Mouse (Mus musculus) heart, postnatal 4 days (tissue): ENCODE results near the gene Mctp2. TPM values are rescaled to one million over a fixed set of nuclear protein-coding genes. Genes with fewer than 3 reads are reported as not detected.

Experiments
- DNase-seq: peaks from one replicate; pipeline ENCODE4 v3.0.0; 2021
- total RNA-seq, 2 experiments: library from RNA; stranded (reverse); gene quantifications; 2 replicates each; pipeline ENCODE4 v1.2.3; 2021

Mctp2 gene
- total RNA-seq, 2 experiments from 2014 or later, result 0.34 to 0.41 TPM

DNA sequence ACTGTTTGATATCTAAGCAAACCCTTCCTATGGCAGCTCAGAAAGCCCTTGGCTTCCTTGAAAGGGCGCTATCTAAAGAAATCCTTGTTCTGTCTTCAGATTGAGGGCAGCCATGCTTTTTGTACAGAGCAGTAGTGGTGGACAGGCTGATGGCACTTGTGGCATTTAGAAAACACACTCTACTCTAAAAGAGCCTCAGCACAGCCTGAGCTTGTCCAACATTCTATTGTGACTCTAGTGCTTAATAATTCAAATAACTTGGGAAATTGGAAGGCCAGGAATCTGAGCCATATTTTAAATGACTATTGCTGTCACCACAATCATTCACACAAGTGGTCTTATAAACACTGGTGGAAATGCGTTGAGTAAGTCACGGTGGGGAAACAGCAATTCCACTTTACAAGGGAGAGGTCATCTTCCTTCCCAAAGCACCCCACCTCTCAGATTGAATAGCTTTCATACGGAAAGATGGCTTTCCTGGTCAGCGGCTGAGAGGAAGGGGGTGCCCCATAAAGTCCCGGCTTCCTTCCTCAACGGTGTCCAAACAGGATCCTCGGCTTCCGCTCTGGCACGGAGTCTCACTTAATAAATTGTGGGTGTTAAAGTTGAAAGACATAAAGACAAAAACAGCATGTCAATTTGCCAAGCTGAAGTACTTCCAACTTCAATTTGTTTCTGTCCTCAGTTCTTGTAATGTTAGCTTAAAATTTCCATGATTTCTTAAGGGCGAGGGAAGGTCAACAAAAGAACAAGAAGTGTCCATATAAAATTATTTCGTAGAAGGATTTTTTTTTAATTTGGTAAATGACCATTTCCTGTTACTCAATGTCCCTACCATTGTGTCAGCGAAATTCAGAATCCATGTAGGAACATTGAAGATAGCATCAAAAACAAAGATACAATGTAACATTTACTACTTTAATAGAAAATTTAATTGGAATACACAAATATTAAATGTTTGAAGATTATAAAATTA is 140.4 kb downstream of the Mctp2 start:
- DNase-seq, result peak; percentile 43

DNA sequence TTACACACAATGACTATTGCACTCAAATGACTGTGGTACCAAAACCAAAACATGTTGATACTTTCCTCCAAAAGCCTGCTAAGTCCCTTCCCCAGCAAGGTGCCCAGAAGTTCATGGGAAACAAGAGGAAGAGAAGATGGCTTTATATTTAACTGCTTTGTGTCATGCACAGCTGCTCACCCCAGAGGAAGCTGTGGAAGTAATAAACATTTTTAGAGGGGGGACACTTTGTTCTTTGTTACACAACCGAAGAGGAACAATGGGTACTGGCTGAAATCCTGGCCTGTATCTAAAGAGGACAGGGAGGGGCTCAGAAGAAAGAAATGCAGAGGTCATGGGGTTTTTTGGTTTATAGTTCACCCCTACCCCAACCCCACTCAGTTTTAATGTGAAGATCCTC is 144.2 kb downstream of the Mctp2 start:
- no peak for DNase-seq

DNA sequence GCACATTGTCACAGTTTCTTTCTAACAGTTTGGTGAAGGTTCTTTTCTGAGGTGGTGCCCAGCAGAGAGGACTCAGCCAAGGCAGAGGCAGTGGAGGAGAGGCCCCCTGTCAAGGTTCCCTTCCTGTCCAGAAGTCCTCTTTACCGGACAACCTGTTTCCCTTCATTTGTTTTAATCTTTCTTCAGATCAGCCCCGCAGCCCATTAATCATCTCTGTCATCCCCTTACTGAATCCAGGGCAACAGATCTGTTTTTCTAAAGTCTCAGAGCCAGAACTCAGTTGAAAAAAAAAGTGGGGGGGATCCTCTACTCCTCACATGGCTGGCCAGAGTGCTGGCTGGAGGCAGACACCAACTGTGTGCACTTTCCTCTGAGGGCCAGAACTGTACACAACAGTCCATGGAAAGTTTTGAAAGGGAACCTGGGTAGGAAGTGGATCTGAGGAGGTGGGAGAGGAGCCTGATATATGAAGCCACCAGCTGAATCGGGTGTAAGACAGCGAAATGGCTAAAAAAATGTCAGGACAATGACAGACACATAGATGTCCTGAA is 146.8 kb downstream of the Mctp2 start:
- DNase-seq, result no peak

DNA sequence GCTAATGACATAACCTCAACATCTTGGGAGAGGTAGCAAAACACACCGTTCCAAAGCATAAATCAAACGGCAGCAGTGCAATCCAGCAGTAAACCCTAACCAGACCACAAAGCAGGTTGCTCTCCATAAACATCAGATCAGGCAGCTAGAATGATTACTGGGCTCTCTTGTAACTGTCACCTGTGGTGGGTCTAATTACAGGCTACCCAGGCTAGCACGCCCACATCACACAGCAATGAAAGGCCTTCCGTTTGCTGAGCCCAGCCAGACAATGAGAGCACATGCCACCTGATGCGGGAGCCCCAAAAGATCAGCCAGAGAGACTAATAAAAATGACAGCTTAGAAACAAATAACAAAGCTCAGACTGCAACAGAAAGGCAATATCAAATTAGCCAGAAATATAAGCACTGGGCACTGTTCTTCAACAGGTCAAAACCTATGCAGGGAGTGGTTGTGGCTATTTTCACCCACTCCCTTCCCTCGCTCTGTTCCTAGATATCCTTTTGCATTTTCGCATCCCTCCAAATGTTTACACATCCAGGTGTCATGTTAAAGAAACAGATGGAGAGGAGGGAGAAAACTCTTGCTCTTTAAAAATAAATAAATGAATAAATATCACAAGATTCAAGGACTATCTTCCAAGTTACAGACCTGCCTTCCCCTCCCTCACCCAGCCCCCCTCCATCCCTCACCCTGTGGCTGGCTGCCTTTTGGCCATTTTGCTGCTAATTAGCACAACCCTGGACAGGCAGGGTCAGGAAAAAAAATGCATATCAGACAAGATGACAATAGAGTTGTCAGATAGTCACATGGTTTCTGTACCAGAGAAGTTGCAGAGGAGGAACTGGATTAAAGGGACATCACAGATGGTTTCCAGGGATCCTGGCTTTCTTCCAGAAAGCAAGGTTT is 155.4 kb downstream of the Mctp2 start:
- DNase-seq, result no peak

DNA sequence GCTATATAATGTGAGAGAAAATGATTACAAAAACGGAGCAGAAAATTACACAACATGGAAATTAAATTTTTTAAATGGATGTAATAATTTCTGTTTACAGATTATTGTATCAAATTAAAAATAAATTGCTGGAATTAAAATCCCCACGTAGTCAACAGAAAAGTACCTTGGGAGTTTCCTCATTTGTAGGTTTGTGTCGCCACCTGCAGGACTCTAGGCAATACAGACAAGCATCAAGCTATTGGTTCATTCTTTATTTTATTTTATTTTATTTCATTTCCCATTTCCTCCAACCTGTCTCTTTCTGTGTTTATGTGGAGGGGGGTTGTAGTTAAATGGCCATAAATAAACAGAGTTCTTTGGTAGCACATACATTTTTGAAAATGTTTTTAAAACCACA is 157.3 kb downstream of the Mctp2 start:
- peak; percentile 55 for DNase-seq

DNA sequence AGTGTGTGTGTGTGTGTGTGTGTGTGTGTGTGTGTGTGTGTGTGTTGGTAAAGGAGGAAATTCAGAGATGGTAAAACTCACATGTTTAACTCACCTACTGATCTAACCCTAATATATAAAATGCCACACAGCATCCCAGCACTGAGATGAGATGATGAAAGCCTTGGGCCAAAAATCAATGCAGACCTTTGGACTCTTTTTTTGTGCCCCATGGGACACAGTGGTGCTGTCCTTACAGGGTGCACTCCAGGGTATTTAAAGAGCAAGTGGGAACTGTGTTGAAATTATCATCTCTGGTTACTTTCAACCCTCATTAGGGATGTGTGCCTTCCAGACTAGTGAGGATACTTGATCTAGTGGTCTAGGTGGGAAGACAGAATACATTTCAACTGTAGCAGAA is 159.6 kb downstream of the Mctp2 start:
- DNase-seq, result no peak

DNA sequence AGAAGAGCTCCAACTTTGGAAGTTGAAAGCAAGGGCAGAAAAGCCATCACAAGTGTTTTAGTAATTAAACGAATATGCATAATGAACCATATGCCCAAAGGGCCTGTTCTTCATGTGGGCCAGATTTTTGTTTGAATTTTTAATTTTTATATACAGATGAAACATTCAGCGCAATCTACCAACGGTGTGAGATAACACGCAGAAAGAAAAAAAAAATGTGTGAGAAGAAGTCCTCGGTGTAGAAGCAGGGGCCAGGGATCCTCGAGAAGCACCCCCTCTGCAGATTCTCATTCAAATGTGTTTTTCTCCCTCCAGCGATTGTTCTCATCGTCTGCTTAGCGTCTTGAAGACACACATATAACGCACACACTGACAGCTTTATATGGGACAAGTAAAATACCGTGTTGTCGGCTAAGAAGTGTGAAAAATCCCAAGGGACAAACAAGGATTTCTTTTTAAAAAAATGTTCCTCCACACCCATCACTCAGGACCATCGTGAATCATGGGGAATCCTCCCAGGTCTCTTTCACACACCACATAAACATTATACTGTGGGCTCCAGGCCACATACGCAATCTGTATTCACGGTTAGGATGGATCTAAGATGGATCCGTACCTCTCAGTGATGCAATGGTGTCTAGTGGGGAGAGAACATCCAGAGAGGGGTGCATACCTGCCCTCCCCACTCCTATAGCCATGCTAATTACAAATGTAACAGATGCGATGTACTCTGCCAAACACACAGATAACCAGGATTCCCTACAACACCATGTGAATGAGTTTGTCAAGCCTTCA is 160.5 kb downstream of the Mctp2 start:
- no peak for DNase-seq

DNA sequence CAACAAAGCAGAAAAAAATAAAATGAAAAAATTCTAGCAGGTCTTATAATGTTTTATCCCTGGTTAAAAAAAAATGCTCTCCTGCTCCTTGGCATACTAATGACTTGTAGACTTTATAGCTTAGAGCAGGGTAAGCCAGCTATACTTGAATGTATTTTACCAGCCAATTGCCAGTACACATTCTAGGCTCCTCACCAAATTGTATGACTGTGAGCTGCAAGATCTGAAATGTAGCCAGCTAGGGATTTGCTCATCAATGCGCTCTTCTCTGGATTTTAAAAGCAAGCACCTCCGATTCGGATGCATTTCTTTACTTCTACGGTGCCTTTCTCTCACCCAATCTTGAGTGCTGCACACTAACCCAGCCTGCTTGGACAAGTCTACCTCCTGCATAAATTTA is 167.7 kb downstream of the Mctp2 start:
- DNase-seq, result no peak

DNA sequence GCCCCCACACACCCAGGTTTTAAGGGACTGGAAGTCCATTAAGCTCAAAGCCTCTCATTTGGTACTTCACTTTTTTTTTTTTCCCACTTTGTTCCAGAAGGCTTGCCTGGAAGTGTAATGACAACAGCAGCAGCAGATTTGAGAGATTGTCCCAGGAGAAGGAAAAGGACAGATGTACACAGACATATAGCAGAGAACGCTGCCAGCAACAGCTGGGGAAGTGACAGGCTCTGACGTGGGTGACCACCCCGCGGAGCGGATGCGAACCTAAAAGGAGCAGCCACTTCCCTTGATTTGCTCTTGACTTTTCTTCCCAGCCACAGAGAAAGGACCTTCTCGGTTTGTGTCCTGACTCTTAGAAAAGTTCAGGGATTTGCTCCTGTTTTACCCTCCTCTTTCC is 185.4 kb downstream of the Mctp2 start:
- peak; percentile 14 for DNase-seq

DNA sequence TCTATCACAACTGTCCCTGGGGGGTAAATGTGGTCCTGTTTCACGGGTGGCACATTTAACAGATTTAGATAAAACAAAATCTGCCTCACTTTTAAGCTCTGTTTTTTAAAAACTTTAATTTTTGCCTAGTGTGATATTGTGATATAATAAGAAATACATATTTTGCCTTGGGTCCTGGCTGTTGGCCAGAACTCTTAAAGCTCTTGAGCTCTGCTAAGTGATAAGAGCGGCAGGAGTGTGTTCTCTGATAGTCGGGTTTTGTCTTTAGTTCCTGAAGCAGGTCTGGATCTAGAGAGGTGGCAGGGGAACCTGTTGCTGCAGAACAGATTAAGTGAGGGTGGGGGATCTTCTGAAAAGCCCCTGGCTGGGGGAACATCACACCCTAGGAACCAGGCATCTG is 186.7 kb downstream of the Mctp2 start:
- no peak for DNase-seq

DNA sequence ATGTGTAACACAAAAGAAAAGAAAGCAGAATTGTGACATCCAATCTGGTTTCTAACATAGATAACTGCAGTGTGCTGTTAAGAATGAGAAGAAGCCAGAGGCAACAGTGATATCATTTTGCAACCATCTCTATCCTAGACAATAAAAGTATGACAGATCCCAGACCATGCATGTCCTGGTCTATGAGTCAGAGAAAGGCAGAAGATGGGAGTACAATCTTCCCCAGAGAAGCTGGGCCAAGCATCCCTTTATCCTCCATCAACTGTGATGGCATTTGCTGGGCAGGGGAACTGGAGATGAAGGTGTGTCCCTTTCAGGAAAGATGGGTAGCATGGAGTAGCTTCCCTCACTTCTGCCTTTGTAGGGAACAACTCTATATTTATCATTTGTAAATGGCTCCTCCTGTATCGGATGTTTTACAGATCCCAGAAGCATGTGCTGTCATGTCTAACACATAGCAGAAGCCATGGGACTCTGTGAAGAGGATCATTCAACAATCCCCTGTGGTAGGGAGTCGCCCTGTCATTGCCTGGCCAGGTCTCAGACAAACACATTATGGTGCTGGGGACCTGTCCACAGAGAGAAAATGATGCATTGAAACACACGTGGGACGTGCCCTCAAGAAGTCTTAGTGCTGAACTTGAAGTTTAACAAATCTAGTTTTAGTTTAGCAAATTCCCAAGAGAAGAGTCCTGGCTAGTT is 188.9 kb downstream of the Mctp2 start:
- no peak for DNase-seq

DNA sequence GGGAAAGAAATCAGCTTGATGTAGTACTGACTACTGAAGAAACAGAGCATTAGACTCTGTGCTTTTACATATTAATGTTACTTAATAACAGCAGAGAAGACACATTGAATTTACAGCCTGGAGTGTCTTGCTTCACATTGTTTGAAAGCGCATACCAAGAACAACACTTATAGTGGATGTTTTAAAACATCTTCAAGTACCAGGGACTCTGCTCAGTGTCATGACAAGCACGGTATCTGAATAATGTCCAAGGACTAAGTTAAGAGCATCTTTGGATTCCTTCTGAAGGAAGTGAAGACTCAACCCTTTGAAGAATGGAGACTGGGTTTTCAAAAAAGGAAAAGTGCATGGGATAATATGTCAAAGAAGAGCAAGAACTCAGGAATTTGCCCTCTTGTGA is 191.3 kb downstream of the Mctp2 start:
- DNase-seq, result no peak

DNA sequence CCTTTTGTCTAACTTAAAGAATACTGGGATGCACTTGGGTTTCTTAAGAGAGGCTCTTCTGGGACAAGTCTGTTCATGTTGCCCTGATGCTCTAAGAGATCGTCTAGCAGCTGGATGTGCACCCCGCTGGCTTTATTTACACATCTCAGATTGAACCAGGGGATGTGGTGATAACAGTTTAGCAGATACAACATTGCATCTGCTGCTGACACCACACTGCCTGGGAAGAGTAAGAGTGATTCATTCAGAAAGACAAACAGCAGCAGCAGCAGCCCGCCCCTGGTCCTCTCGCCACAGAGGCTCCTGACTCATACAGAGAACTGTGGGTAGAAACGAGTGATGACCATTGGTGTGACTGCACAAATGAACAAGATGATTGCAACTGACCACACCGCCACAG is 195.8 kb downstream of the Mctp2 start:
- DNase-seq, result no peak

DNA sequence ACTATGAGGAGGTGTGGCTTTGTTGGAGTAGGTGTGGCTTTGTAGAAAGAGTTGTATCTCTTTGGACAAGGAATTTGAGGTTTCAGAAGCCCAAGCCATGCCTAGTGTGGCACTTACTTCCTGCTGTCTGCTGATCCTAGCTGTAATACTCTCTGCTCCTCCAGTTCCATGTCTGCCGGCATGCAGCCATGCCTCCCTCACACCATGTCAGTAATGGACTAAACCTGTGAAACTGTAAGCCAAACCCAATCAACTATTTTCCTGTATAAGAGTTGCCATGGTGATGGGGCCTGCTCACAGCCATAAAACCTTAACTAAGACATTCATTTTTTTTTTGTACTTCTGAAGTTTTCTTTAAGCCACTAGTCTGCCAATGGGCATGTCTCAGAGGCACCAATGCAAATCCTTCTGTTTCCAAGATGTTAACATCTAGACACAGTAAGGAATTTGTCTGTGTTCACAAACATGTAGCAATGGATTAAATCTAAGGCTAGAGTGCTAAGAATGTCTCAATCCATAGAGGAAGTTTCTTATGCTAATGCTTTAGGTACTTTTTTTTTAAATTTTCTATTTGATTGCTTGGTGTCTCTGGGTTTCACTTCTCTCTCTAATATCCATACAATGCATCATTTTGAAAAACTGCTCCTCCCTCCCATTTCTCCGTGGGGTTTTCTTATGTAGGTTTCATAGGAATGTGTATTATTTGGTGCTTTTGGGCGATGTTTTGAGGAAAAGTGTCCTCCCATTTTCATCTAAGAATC is 197.6 kb downstream of the Mctp2 start:
- DNase-seq, result no peak

DNA sequence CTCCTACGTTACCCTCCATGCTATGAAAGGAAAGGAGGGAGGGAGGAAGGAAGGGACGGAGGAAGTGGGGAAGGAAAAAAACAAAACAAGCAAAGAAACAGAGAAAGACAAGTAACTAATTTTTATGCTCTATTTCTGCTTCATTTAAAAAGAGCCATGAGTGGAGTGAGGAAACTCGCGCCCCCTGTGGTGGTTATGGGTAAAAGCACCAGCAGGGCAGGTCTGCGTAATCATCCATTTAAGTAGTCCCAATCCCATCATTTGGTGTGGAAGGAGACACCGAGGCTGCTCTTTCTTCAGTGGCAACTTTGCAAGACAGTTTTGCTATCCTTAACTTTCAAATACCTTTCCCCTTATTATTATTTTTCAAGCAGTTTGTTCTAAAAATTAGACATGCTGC is 202.2 kb downstream of the Mctp2 start:
- DNase-seq, result no peak

DNA sequence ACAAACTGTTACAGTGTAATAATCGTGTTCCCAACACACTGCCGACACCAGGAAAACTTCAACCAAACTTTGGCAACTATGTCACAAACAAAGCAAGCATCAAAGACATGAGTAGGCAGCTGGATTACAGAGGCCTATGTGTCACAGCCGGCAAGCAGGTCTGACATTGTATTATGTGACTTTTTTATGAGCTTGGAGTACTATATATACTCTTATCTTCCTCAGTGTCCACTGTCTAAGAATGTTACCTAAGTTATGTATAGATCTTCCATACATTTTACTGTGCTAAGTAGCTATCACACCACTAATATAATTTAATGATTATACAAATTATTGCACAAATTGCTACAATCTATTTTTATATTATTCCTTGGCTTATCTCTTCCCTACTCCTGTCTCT is 202.8 kb downstream of the Mctp2 start:
- no peak for DNase-seq

DNA sequence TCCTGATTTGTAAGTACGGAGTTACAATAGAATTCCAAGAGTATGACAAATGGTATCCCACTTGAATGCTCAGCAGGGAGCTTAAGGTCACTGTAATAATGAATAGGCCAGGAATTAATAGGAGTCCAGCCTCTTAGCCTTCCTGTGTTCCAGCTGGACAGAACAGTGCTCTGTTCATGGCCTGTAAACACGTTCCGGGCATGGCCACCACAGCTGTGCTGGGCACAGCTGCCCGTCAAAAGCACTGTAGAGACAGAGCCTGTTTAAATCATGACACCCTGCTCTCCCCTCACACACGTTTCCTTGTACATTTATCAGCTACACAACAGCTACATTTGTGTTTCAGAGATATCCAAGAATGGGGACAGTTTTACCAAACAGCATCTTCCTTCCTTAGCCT is 205.7 kb downstream of the Mctp2 start:
- DNase-seq, result no peak

DNA sequence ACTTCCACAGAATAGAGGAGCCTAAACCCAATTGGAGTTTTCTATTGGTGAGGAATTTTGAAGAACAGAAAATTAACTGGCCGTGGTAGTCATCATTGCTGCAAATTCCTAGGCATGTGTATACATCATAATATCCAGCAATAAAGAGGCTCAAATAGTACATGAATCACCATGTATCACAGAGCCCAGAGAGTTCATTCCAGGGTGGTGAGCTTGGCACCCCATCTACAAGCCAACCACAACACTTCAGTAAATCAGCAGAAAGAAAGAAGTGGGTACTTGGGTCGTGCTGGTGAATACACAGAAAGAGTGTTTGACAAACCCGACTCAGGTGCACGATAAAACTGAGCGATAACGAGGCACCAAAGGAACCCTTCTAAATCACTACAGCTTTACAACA is 207.8 kb downstream of the Mctp2 start:
- no peak for DNase-seq

DNA sequence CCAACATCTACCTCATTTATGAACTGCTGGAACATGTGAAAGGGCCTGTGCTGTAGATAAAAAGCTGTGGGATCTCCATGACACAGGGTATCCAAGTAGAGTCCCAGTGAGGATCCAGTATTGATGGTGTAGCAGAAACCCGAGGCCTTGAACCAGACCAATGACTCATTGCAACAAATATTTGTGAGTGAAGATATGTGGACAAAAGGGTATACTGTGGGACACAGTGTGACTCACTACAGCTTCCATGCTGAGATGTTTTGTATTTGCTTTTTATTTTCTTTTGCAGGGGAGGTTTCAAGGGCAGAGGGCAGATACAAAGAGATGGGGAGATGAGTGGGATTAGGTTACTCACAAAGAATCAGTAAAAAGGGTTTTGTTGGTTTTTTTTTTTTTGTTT is 209.4 kb downstream of the Mctp2 start:
- no peak for DNase-seq

DNA sequence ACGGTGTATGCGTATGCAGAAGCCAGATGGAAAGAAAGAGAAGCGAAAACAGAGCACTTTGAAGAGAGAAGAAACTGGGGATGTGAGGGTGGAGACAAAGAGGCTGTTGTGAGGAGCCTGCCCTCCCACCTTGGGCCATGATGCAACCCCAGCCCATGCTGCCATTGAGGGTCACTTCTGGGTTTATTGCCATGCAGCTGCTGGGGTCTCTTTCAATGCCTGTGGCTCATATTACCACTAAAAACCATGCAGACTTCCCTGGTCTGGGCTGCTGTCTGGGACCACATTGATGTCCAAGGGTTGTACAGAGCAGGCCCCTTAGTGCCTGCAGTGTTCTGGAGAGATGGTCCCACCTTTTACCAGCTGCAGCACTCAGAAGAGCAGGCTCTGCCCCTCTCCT is 210.0 kb downstream of the Mctp2 start:
- DNase-seq, result no peak
